Mouse (Mus musculus) natural killer cell, adult 2 months (primary cell): ENCODE data around the gene Dhrs7c.

ENCODE experiments used
- DNase-seq, 2 experiments: peaks; one replicate each; pipeline ENCODE4 v3.0.0; 2022; ENCODE audit warnings: low spot score in 2 of 2

Dhrs7c gene

GRCm38 (mm10) chr11:67839810-67840209 lies 41.8 kb downstream of the Dhrs7c start:
- DNase-seq = no peak

GRCm38 (mm10) chr11:67845193-67845592 lies 47.2 kb downstream of the Dhrs7c start:
- no peak for DNase-seq

GRCm38 (mm10) chr11:67851770-67852169 lies 53.8 kb downstream of the Dhrs7c start:
- no peak for DNase-seq

DNA sequence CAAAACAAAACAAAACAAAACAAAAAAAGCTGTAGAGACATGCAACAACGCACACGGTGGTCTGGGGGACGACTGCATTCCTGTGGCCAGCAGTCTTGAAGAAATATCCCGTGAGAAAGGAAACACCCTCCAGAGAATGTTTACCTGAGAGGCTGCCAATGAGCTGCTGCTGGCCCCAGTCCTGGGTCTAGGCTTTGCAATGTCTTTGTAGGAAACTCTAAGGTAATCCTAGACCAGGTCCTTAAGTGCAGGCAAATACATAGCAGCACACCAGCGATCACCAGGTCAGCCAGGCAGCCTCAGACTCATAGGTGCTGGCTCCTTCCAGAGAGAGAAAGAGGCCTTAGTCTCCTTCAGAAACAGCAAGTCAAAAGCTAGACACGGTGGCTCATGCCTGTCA lies 56.0 kb downstream of the Dhrs7c start:
- DNase-seq = no peak

DNA sequence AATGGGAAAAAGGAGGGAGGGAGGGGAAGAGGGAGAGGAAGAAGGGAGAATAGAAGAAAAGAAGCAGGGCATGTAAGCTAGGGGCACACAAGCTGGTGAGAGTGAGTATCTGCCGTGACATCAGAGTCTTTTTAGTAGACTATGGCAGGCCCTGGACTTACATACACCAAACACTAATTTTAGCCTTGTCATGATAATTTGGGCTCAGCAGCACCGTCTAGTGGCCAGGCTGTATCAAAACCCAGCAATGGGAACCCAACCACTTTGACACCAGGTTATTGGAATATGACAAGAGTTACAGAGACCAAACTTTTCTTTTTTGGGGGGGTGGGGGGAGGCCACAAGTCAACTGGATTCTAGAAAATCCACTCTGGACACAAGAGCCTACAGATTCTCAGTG lies 57.0 kb downstream of the Dhrs7c start:
- DNase-seq = no peak

DNA sequence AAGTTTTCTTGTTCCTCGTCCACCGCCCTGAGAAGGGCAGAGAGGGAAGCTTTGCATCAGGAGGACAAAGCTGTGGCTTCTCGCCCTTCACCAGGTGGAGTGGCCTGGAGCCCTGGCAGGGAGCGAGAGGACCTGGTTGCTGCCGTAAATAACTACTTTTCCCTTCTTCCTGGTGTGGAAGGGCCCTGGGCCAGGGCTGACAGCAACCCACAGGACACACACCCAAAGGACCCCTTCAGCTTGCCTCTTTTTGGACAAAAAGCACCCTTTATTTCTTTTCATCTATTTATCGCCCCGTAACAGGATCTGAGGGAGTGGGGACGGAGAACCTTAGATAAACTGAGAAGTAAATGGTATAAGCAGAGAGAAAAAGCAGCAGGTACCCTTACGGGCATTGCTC lies 60.5 kb downstream of the Dhrs7c start:
- DNase-seq = no peak

DNA sequence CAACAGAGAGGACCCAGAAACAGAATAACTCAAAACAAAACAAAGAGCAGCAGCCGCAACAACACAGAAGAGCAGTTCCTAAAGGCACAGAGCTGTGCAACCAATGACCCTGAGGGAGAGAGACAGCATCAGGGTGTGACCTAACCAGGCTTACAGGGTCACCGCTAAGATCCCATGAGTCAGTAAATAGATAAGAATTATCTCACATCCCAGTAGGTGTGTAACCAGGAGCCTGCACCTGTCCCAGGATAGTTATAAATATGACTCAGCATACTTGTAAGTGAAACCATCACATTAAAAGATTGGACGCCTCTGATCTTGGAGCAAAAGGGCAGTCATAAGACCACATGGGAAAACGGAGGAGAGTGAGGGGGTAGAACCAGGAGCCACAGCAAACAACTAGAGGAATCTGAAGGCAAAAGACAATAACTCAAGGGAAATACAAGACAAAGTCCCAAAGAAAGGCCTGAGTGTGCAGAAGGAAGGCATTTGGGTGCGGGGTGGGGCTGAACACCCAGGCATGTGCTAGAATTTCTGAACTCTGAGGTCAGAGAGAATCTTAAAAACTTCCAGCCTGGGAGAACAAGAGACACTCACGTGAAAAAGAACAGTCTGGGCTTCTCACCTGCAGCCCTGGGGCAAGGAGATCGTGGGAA lies 62.9 kb downstream of the Dhrs7c start:
- no peak for DNase-seq

DNA sequence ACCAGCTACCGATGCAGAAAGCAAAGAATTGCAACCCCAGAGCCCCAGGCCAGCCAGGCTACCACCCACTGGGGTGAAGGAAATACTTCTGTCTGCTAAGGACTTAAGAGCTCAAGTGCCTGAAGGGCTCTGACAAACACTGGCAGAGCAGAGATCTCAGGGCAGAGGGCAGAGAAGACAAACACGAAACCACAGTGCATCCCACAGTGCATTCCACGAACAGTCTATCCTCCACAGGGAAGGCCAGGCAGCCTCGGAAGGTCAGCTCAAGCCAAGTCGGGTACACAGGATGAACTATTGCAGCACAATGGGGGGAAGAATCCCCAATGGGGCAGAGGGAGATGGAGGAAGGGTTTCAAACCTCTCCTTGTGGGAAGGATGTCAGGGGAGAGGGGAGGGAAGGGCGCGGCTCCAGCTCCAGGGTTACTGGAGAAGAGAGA lies 63.4 kb downstream of the Dhrs7c start:
- no peak for DNase-seq

GRCm38 (mm10) chr11:67865100-67865499 lies 67.1 kb downstream of the Dhrs7c start:
- no peak for DNase-seq
